21 mouse cellular contexts compared by ENCODE assay signal in genomic region chr15:43609901-43610300, GRCm38 (mm10).
A peak's percentile ranks its signal among the peaks of the same experiment; 100 is the strongest.
DNase-seq lines count a peak whose midpoint lies in the region; ATAC-seq and TF ChIP-seq lines count a peak whose summit lies in the region.
"Had no signal": no experiment of that assay in that cellular context is flagged by ENCODE, and none has a peak within 500 bp of the region (broad histone marks: within the 10 kb centered on the region; RNA-seq: fewer than 3 reads in every experiment).

No protein-coding gene starts in this region.

- no peak overlapping the region for H3K27ac ChIP-seq in hindbrain, embryonic 16.5 days (ENCODE audit: low read depth, low read length)
- H3K27ac ChIP-seq in hindbrain, embryonic 14.5 days = no peak overlapping the region
- peak overlapping the region; percentile 95; the same call in 1 of the 2 replicates for H3K27ac ChIP-seq in embryonic fibroblast, embryonic 13.5 days (ENCODE audit: insufficient read depth, low read length)
- no peak overlapping the region for H3K27ac ChIP-seq in kidney, adult 2 months (ENCODE audit: insufficient read depth, low read depth, low read length)
- H3K27ac ChIP-seq: heart, embryonic 10.5 days; hindbrain, embryonic 10.5 days; liver, embryonic 14.5 days; lung, embryonic 15.5 days; neural tube, embryonic 12.5 days had no signal

- H3K36me3 ChIP-seq in hindbrain, embryonic 16.5 days (ENCODE audit: control insufficient read depth, insufficient read depth, low read length) = no peaks in the 10 kb centered on the region
- H3K36me3 ChIP-seq in hindbrain, embryonic 14.5 days (replicated peaks; ENCODE audit: control insufficient read depth, insufficient read depth) = no peaks in the 10 kb centered on the region
- H3K36me3 ChIP-seq in kidney, adult 2 months (ENCODE audit: control insufficient read depth, insufficient read depth, low read length) = no peaks in the 10 kb centered on the region
- H3K36me3 ChIP-seq: heart, embryonic 10.5 days; hindbrain, embryonic 10.5 days; lung, embryonic 15.5 days; neural tube, embryonic 12.5 days had no signal

- H3K9me3 ChIP-seq in hindbrain, embryonic 16.5 days (ENCODE audit: control insufficient read depth, low read length) = no peaks in the 10 kb centered on the region
- H3K9me3 ChIP-seq in hindbrain, embryonic 14.5 days (ENCODE audit: control insufficient read depth, low read length) = no peaks in the 10 kb centered on the region
- H3K9me3 ChIP-seq: heart, embryonic 10.5 days; hindbrain, embryonic 10.5 days; lung, embryonic 15.5 days; neural tube, embryonic 12.5 days had no signal

- WGBS in hindbrain, embryonic 16.5 days = 79% methylated on average over 2 of the region's 2 CpGs
- 85% methylated on average over 2 of the region's 2 CpGs for WGBS in hindbrain, embryonic 14.5 days
- 67% methylated on average over 2 of the region's 2 CpGs for WGBS in kidney, adult 2 months

- no peak for TF ChIP-seq CTCF in embryonic fibroblast, embryonic 13.5 days (IDR thresholded peaks at IDR 0.05; ENCODE audit: borderline replicate concordance, insufficient read depth, low read length)
- TF ChIP-seq CTCF in kidney, adult 2 months (conservative IDR thresholded peaks at IDR 0.05; ENCODE audit: insufficient read depth, insufficient read length, low read depth, low read length) = no peak

- H3K4me3 ChIP-seq in hindbrain, embryonic 16.5 days (ENCODE audit: low read length) = no peak overlapping the region
- no peak overlapping the region for H3K4me3 ChIP-seq in hindbrain, embryonic 14.5 days (replicated peaks; ENCODE audit: low read length)
- H3K4me3 ChIP-seq in embryonic fibroblast, embryonic 13.5 days (ENCODE audit: insufficient read depth, low read length) = no peak overlapping the region
- H3K4me3 ChIP-seq in kidney, adult 2 months (ENCODE audit: insufficient read depth, low read depth, low read length) = no peak overlapping the region
- H3K4me3 ChIP-seq: erythroblast, embryonic 14.5 days; heart, embryonic 10.5 days; hindbrain, embryonic 10.5 days; lung, embryonic 15.5 days; neural tube, embryonic 12.5 days had no signal

- no peak overlapping the region for H3K4me2 ChIP-seq in hindbrain, embryonic 16.5 days (ENCODE audit: low read length)
- no peak overlapping the region for H3K4me2 ChIP-seq in hindbrain, embryonic 14.5 days (replicated peaks)
- H3K4me2 ChIP-seq: lung, embryonic 15.5 days; neural tube, embryonic 12.5 days had no signal

- H3K27me3 ChIP-seq in hindbrain, embryonic 16.5 days (replicated peaks; ENCODE audit: control insufficient read depth, insufficient read depth, low read length) = no peaks in the 10 kb centered on the region
- no peaks in the 10 kb centered on the region for H3K27me3 ChIP-seq in hindbrain, embryonic 14.5 days (ENCODE audit: control insufficient read depth, insufficient read depth, low read length)
- no peaks in the 10 kb centered on the region for H3K27me3 ChIP-seq in kidney, adult 2 months (replicated peaks; ENCODE audit: control insufficient read depth, insufficient read depth, low read length)
- H3K27me3 ChIP-seq: lung, embryonic 15.5 days; neural tube, embryonic 12.5 days had no signal

- no peak overlapping the region for H3K9ac ChIP-seq in hindbrain, embryonic 16.5 days (ENCODE audit: low read depth, low read length)
- no peak overlapping the region for H3K9ac ChIP-seq in hindbrain, embryonic 14.5 days
- H3K9ac ChIP-seq: liver, embryonic 14.5 days; lung, embryonic 15.5 days; neural tube, embryonic 12.5 days had no signal

- ATAC-seq in hindbrain, embryonic 16.5 days = 0 out of 2 replicates have a peak, but pooled peaks have one; percentile 56
- ATAC-seq in hindbrain, embryonic 14.5 days (ENCODE audit: low FRiP score) = no peak
- ATAC-seq: activated CD4-positive, CD25-positive, alpha-beta regulatory T cell, adult 4 months; forebrain, embryonic 14.5 days had no signal

- no peak for TF ChIP-seq POLR2A in embryonic fibroblast, embryonic 13.5 days (IDR thresholded peaks at IDR 0.05; ENCODE audit: low read depth, low read length)
- TF ChIP-seq POLR2A in kidney, adult 2 months (IDR thresholded peaks at IDR 0.05; ENCODE audit: low read depth, low read length) = no peak

- H3K4me1 ChIP-seq in hindbrain, embryonic 16.5 days (ENCODE audit: control insufficient read depth, insufficient read depth, low read depth, low read length) = peaks cover 4% of the 10 kb centered on the region; the same call in 1 of the 2 replicates
- H3K4me1 ChIP-seq in hindbrain, embryonic 14.5 days (replicated peaks; ENCODE audit: control insufficient read depth, insufficient read depth, low read length) = no peaks in the 10 kb centered on the region
- H3K4me1 ChIP-seq in embryonic fibroblast, embryonic 13.5 days (ENCODE audit: control insufficient read depth, insufficient read depth, low read length) = no peaks in the 10 kb centered on the region; the same call in none of the 2 replicates
- no peaks in the 10 kb centered on the region for H3K4me1 ChIP-seq in kidney, adult 2 months (ENCODE audit: control insufficient read depth, insufficient read depth, low read length)
- H3K4me1 ChIP-seq: hindbrain, embryonic 10.5 days; lung, embryonic 15.5 days; neural tube, embryonic 12.5 days had no signal

- DNase-seq in hindbrain, embryonic 14.5 days (ENCODE audit: low spot score) = no peak
- peak; percentile 4 for DNase-seq in right cerebral cortex, postnatal 36 days (ENCODE audit: low spot score in 2 of 2)
- no peak for DNase-seq in right cerebral cortex, adult 2 months (ENCODE audit: low spot score in 2 of 2)
- DNase-seq in urinary bladder, adult 2 months (ENCODE audit: low spot score) = no peak
- no peak for DNase-seq in kidney, adult 2 months
- DNase-seq: adrenal gland, postnatal 14 days; gastrocnemius, postnatal 36 days; kidney, adult 9 months; lung, postnatal 4 days; right cerebral cortex, adult 18-20 months; thymus, postnatal 4 days had no signal

Comparison
In these comparisons a context has a peak if more than half of its experiments do, and no peak if none do; other contexts are left out.
1. DNase-seq: peak in right cerebral cortex, postnatal 36 days (2 of 2); none in hindbrain, embryonic 14.5 days (single experiment), right cerebral cortex, adult 2 months (0 of 2), urinary bladder, adult 2 months (single experiment) and kidney, adult 2 months (single experiment).